ENCODE assay signal across 28 mouse cellular contexts in genomic region chr13:15863344-15863743, GRCm38 (mm10).
DNase-seq lines count a peak whose midpoint lies in the region; ATAC-seq and TF ChIP-seq lines count a peak whose summit lies in the region.
"Had no signal": no experiment of that assay in that cellular context is flagged by ENCODE, and none has a peak within 500 bp of the region (broad histone marks: within the 10 kb centered on the region; RNA-seq: fewer than 3 reads in every experiment).

No protein-coding gene starts in this region.

- no peak for DNase-seq in lung, embryonic 14.5 days
- no peak for DNase-seq in lung, postnatal 14 days
- no peak for DNase-seq in gastrocnemius, postnatal 4 days (ENCODE audit: low spot score in 2 of 2)
- DNase-seq in thymus, postnatal 0 days (ENCODE audit: low spot score) = no peak
- no peak for DNase-seq in thymus, adult 2 months
- DNase-seq: adrenal gland, adult 2 months; adrenal gland, postnatal 14 days; cerebellum, adult 11-12 months; cerebellum, adult 8-10 months; cerebellum, postnatal 36 days; embryo, embryonic 11 days; forebrain, postnatal 0 days; gastrocnemius, postnatal 14 days; heart, adult 2 months; heart, postnatal 14 days; heart, postnatal 4 days had no signal

- no peaks in the 10 kb centered on the region for H3K4me1 ChIP-seq in lung, embryonic 14.5 days (ENCODE audit: insufficient read depth)
- H3K4me1 ChIP-seq in brown adipose tissue, adult 24 weeks (ENCODE audit: control insufficient read depth, insufficient read depth, insufficient read length, low read length) = peaks cover 2% of the 10 kb centered on the region; the same call in 1 of the 2 replicates
- no peaks in the 10 kb centered on the region for H3K4me1 ChIP-seq in thymus, adult 2 months (replicated peaks; ENCODE audit: control insufficient read depth, insufficient read depth, low read length)
- H3K4me1 ChIP-seq: heart, embryonic 10.5 days; heart, embryonic 13.5 days had no signal

- no peak overlapping the region for H3K4me3 ChIP-seq in lung, embryonic 14.5 days (ENCODE audit: low read depth, low read length)
- H3K4me3 ChIP-seq in C2C12 (ENCODE audit: insufficient read depth, poor library complexity, severe bottlenecking) (no peak overlapping the region), myocyte (no peak overlapping the region)
- no peak overlapping the region for H3K4me3 ChIP-seq in brown adipose tissue, adult 24 weeks (ENCODE audit: insufficient read depth, low read depth, low read length)
- no peak overlapping the region for H3K4me3 ChIP-seq in thymus, adult 2 months (ENCODE audit: control insufficient read depth, insufficient read depth, low read length)
- H3K4me3 ChIP-seq: embryonic facial prominence, embryonic 10.5 days; embryonic facial prominence, embryonic 13.5 days; gastrocnemius, adult 2 months; heart, adult 2 months; heart, embryonic 10.5 days; heart, embryonic 13.5 days had no signal

- 31% methylated on average over 3 of the region's 3 CpGs for WGBS in lung, embryonic 14.5 days
- 57% methylated on average over 3 of the region's 3 CpGs for WGBS in thymus, adult 2 months

- H3K9me3 ChIP-seq in lung, embryonic 14.5 days (ENCODE audit: low read depth, low read length) = no peaks in the 10 kb centered on the region
- H3K9me3 ChIP-seq: embryonic facial prominence, embryonic 10.5 days; embryonic facial prominence, embryonic 13.5 days; heart, embryonic 10.5 days; heart, embryonic 13.5 days had no signal

- TF ChIP-seq POLR2A in myocyte (IDR thresholded peaks at IDR 0.05; ENCODE audit: insufficient read length, low read depth) = no peak
- TF ChIP-seq POLR2A in thymus, adult 2 months (IDR thresholded peaks at IDR 0.05; ENCODE audit: control insufficient read depth, extremely low read depth, insufficient read depth, low read length, poor library complexity) = no peak

- no peaks in the 10 kb centered on the region for H3K36me3 ChIP-seq in lung, embryonic 14.5 days (ENCODE audit: insufficient read depth)
- H3K36me3 ChIP-seq in C2C12 (ENCODE audit: control insufficient read depth, insufficient read depth) = no peaks in the 10 kb centered on the region
- no peaks in the 10 kb centered on the region for H3K36me3 ChIP-seq in myocyte (ENCODE audit: control insufficient read depth, insufficient read depth)
- H3K36me3 ChIP-seq in thymus, adult 2 months (ENCODE audit: control insufficient read depth, insufficient read depth, low read length) = no peaks in the 10 kb centered on the region
- H3K36me3 ChIP-seq: embryonic facial prominence, embryonic 10.5 days; embryonic facial prominence, embryonic 13.5 days; heart, embryonic 10.5 days; heart, embryonic 13.5 days had no signal

- no peak for TF ChIP-seq CTCF in lung, embryonic 14.5 days (IDR thresholded peaks at IDR 0.05; ENCODE audit: low read depth)
- TF ChIP-seq CTCF in C2C12 (IDR thresholded peaks at IDR 0.05; ENCODE audit: control insufficient read depth, insufficient read depth, insufficient read length) = no peak
- no peak for TF ChIP-seq CTCF in thymus, adult 2 months (IDR thresholded peaks at IDR 0.05; ENCODE audit: borderline replicate concordance, control insufficient read depth, extremely low read depth, insufficient read depth, low read length, poor library complexity)

- peak overlapping the region; percentile 15; the same call in 1 of the 2 replicates for H3K27ac ChIP-seq in lung, embryonic 14.5 days (ENCODE audit: low read depth)
- H3K27ac ChIP-seq in brown adipose tissue, adult 24 weeks (replicated peaks; ENCODE audit: low read depth, low read length) = peak overlapping the region; percentile 79
- H3K27ac ChIP-seq in thymus, adult 2 months (ENCODE audit: control insufficient read depth, insufficient read depth, low read length) = no peak overlapping the region
- H3K27ac ChIP-seq: embryonic facial prominence, embryonic 10.5 days; embryonic facial prominence, embryonic 13.5 days; gastrocnemius, adult 2 months; heart, adult 2 months; heart, embryonic 10.5 days; heart, embryonic 13.5 days; hindbrain, embryonic 14.5 days; hindbrain, postnatal 0 days had no signal

- no peak for ATAC-seq in lung, embryonic 14.5 days (ENCODE audit: insufficient read depth)
- ATAC-seq: forebrain, embryonic 14.5 days; forebrain, postnatal 0 days; hindbrain, postnatal 0 days; inflammation-experienced regulatory T-cells, adult 6 months had no signal

- H3K79me3 ChIP-seq in C2C12 (ENCODE audit: low read depth) = no peaks in the 10 kb centered on the region

- no peaks in the 10 kb centered on the region for H3K27me3 ChIP-seq in lung, embryonic 14.5 days (ENCODE audit: insufficient read depth, low read length)
- no peaks in the 10 kb centered on the region for H3K27me3 ChIP-seq in C2C12 (ENCODE audit: control insufficient read depth, insufficient read depth, insufficient read length)
- no peaks in the 10 kb centered on the region for H3K27me3 ChIP-seq in myocyte (ENCODE audit: control insufficient read depth, insufficient read depth, insufficient read length)
- no peaks in the 10 kb centered on the region for H3K27me3 ChIP-seq in thymus, adult 2 months (ENCODE audit: control insufficient read depth, insufficient read depth, low read length)
- H3K27me3 ChIP-seq: embryonic facial prominence, embryonic 13.5 days; heart, embryonic 13.5 days had no signal

- no peak overlapping the region for H3K9ac ChIP-seq in lung, embryonic 14.5 days
- H3K9ac ChIP-seq: embryonic facial prominence, embryonic 13.5 days; forebrain, postnatal 0 days; heart, embryonic 13.5 days; hindbrain, embryonic 14.5 days had no signal

- no peaks in the 10 kb centered on the region for H3K79me2 ChIP-seq in C2C12 (ENCODE audit: control insufficient read depth, insufficient read depth)
- no peaks in the 10 kb centered on the region for H3K79me2 ChIP-seq in myocyte (ENCODE audit: control insufficient read depth, insufficient read depth)

- no peak overlapping the region for H3ac ChIP-seq in C2C12 (ENCODE audit: control insufficient read depth, insufficient read length, low read depth)
- no peak overlapping the region for H3ac ChIP-seq in myocyte (ENCODE audit: control insufficient read depth, insufficient read length)

- no peak overlapping the region for H3K4me2 ChIP-seq in lung, embryonic 14.5 days
- peak overlapping the region; percentile 49 for H3K4me2 ChIP-seq in myocyte (ENCODE audit: low read depth)
- H3K4me2 ChIP-seq: embryonic facial prominence, embryonic 13.5 days; heart, embryonic 13.5 days; hindbrain, embryonic 14.5 days had no signal

TF ChIP-seq in C2C12, 6 proteins besides CTCF, POLR2A, EP300 and RAD21:
- TF ChIP-seq MYOD1 (IDR thresholded peaks at IDR 0.05; ENCODE audit: control insufficient read depth, insufficient read length, low read depth) (peak; percentile 52), USF1 (IDR thresholded peaks at IDR 0.05; ENCODE audit: low read depth) (no peak), MYOG (IDR thresholded peaks at IDR 0.05; ENCODE audit: control insufficient read depth, extremely low read depth, insufficient read length) (no peak), CEBPB (IDR thresholded peaks at IDR 0.05; ENCODE audit: low read depth) (no peak), MAX (IDR thresholded peaks at IDR 0.05) (no peak)

TF ChIP-seq in myocyte, 11 proteins besides CTCF, POLR2A, EP300 and RAD21:
- no peak for TF ChIP-seq MAX (IDR thresholded peaks at IDR 0.05; ENCODE audit: low read depth)
- no peak for TF ChIP-seq POLR2AphosphoS2 (IDR thresholded peaks at IDR 0.05; ENCODE audit: insufficient read length, low read depth)
- TF ChIP-seq TCF3 (IDR thresholded peaks at IDR 0.05; ENCODE audit: insufficient read length, low read depth) = no peak
- TF ChIP-seq REST (IDR thresholded peaks at IDR 0.05; ENCODE audit: insufficient read depth, insufficient read length) = no peak
- TF ChIP-seq SRF (IDR thresholded peaks at IDR 0.05; ENCODE audit: control insufficient read depth, insufficient read length, low read depth) = no peak
- TF ChIP-seq E2F4 (IDR thresholded peaks at IDR 0.05; ENCODE audit: insufficient read depth) = no peak
- no peak for TF ChIP-seq MYOD1 (IDR thresholded peaks at IDR 0.05; ENCODE audit: control insufficient read depth in 1 of 3, insufficient read length in 2 of 3, low read depth in 2 of 3)
- no peak for TF ChIP-seq MYOG (IDR thresholded peaks at IDR 0.05; ENCODE audit: control insufficient read depth in 1 of 3, insufficient read depth in 1 of 3, insufficient read length in 2 of 3, low read depth in 2 of 3)
- no peak for TF ChIP-seq TCF12 (IDR thresholded peaks at IDR 0.05; ENCODE audit: insufficient read depth, poor library complexity, severe bottlenecking)
- TF ChIP-seq USF1 (IDR thresholded peaks at IDR 0.05; ENCODE audit: low read depth) = no peak
- no peak for TF ChIP-seq CEBPB (IDR thresholded peaks at IDR 0.05; ENCODE audit: insufficient read depth, poor library complexity, severe bottlenecking)
